Mouse (Mus musculus) midbrain, embryonic 15.5 days (tissue): ENCODE measurements around the gene Zfp758. TPM values are rescaled to one million over a fixed set of nuclear protein-coding genes. Genes with fewer than 3 reads are reported as not detected.
"Not testable (repeated sequence)": the region's sequence is repeated elsewhere in the genome, so short reads cannot be mapped to it uniquely, and the experiment has no call there.

Experiments used
- ATAC-seq: fragments of 200-750 bp; cut with Nextera tagmentation; replicated peaks from 2 replicates; pipeline ENCODE4 v1.8.0; 2017; ENCODE audit warnings: moderate TSS enrichment
- H3K27ac ChIP-seq: fragments of 300-500 bp; sonication (generic); 2 replicates; pipeline ENCODE4 v1.5.1; 2015; ENCODE audit warnings: mild to moderate bottlenecking, inconsistent platforms
- H3K27me3 ChIP-seq: fragments of 300-500 bp; sonication (generic); replicated peaks from 2 replicates; pipeline ENCODE4 v1.6.1; 2015; ENCODE audit warnings: inconsistent platforms
- H3K36me3 ChIP-seq: fragments of 300-500 bp; sonication (generic); replicated peaks from 2 replicates; pipeline ENCODE4 v1.6.1; 2015; ENCODE audit warnings: inconsistent platforms
- H3K4me1 ChIP-seq: fragments of 300-500 bp; sonication (generic); 2 replicates; pipeline ENCODE4 v1.6.1; 2015; ENCODE audit warnings: inconsistent platforms
- H3K4me2 ChIP-seq: fragments of 300-500 bp; sonication (generic); 2 replicates; pipeline ENCODE4 v1.6.1; 2015; ENCODE audit warnings: inconsistent platforms, mild to moderate bottlenecking, moderate library complexity
- H3K4me3 ChIP-seq: fragments of 300-500 bp; sonication (generic); 2 replicates; pipeline ENCODE4 v1.5.1; 2015; ENCODE audit warnings: mild to moderate bottlenecking, inconsistent platforms
- H3K9ac ChIP-seq: fragments of 300-500 bp; sonication (generic); 2 replicates; pipeline ENCODE4 v1.6.1; 2015; ENCODE audit warnings: mild to moderate bottlenecking, inconsistent platforms
- H3K9me3 ChIP-seq: fragments of 300-500 bp; sonication (generic); 2 replicates; pipeline ENCODE4 v1.6.1; 2016; ENCODE audit warnings: inconsistent platforms
- WGBS: fragments of 180-500 bp; shearing (Covaris S2); methylation state at CpG from one replicate; pipeline ENCODE4 v1.1.7; 2015; ENCODE audit warnings: mixed read lengths; 5-methylcytosine and 5-hydroxymethylcytosine counted together
- polyA plus RNA-seq: library from polyadenylated mRNA; unstranded; fragments of >200 nt; fragmentation: Nextera tagmentation; extraction: Ambion mirVana; gene quantifications from 2 replicates; pipeline ENCODE4 v1.2.1, GENCODE M21; 2015

Zfp758 gene
- 9.7 and 10.9 TPM in 2 replicates for polyA plus RNA-seq

GRCm38 (mm10) chr17:22361101-22361781 is at the start of gene Zfp758, which contains the start of gene Zfp944:
Gene Zfp758, plus strand, starts transcription at chr17:22361453.
Gene Zfp944, minus strand, starts transcription at chr17:22361400.
- peak within 1 kb of the TSS; percentile 61 for H3K9ac ChIP-seq
- H3K4me3 ChIP-seq = peak within 1 kb of the TSS; percentile 62
- not testable (repeated sequence) for H3K27me3 ChIP-seq, H3K36me3 ChIP-seq, H3K9me3 ChIP-seq
- ATAC-seq = peak; percentile 97
- H3K27ac ChIP-seq = peak within 1 kb of the TSS; percentile 77
- WGBS = under 1% methylated on average over 34 of the region's 43 CpGs
- H3K4me2 ChIP-seq = peak within 1 kb of the TSS; percentile 65
- peaks cover 17% of the 10 kb centered on the region for H3K4me1 ChIP-seq

GRCm38 (mm10) chr17:22314219-22314618 is 47.0 kb upstream of the Zfp758 start:
- H3K4me3 ChIP-seq = peak overlapping the region; percentile 74
- peak overlapping the region; percentile 56 for H3K4me2 ChIP-seq
- not testable (repeated sequence) for H3K36me3 ChIP-seq, H3K9me3 ChIP-seq, H3K27me3 ChIP-seq, H3K4me1 ChIP-seq
- H3K27ac ChIP-seq = peak overlapping the region; percentile 80
- 0% methylated on average over 3 of the region's 3 CpGs for WGBS
- peak; percentile 82 for ATAC-seq
- peak overlapping the region; percentile 67 for H3K9ac ChIP-seq

- 0% methylated on average over 20 of the region's 20 CpGs for WGBS
- Histone ChIP-seq H3K9ac (peak within 1 kb of the TSS; percentile 67), H3K4me3 (peak within 1 kb of the TSS; percentile 74), H3K4me2 (peak within 1 kb of the TSS; percentile 56), H3K27ac (peak within 1 kb of the TSS; percentile 80)
- not testable (repeated sequence) for H3K36me3 ChIP-seq, H3K4me1 ChIP-seq, H3K27me3 ChIP-seq, H3K9me3 ChIP-seq
- ATAC-seq = peak; percentile 99
These were observed 46.5 kb upstream of the Zfp758 start, which contains the start of gene CT030661.1 for GRCm38 (mm10) chr17:22314730-22315226. Gene CT030661.1, minus strand, starts transcription at chr17:22314837.

GRCm38 (mm10) chr17:22315247-22315646 is 46.0 kb upstream of the Zfp758 start:
- Histone ChIP-seq H3K27ac (peak overlapping the region; percentile 80), H3K9ac (peak overlapping the region; percentile 44; the same call in 1 of the 2 replicates), H3K4me2 (peak overlapping the region; percentile 56), H3K4me3 (peak overlapping the region; percentile 74)
- not testable (repeated sequence) for H3K27me3 ChIP-seq, H3K36me3 ChIP-seq, H3K4me1 ChIP-seq, ATAC-seq, H3K9me3 ChIP-seq
- 20% methylated on average over 2 of the region's 2 CpGs for WGBS

GRCm38 (mm10) chr17:22352794-22353193 is 8.5 kb upstream of the Zfp758 start:
- no peaks in the 10 kb centered on the region for H3K9me3 ChIP-seq
- ATAC-seq = no peak
- H3K4me2 ChIP-seq = no peak overlapping the region
- no peak overlapping the region for H3K9ac ChIP-seq
- H3K36me3 ChIP-seq = 0 out of 2 replicates have a peak, but pooled peaks cover 13% of the 10 kb centered on the region
- no peaks in the 10 kb centered on the region for H3K27me3 ChIP-seq
- no peak overlapping the region for H3K27ac ChIP-seq
- H3K4me1 ChIP-seq = no peaks in the 10 kb centered on the region
- no peak overlapping the region for H3K4me3 ChIP-seq

- H3K4me1 ChIP-seq = peaks cover 17% of the 10 kb centered on the region
- ATAC-seq = peak; percentile 31
- no peak overlapping the region for H3K27ac ChIP-seq
- 34% methylated on average over 5 of the region's 5 CpGs for WGBS
- peak overlapping the region; percentile 65 for H3K4me2 ChIP-seq
- H3K4me3 ChIP-seq = peak overlapping the region; percentile 62
- peaks cover 3% of the 10 kb centered on the region; the same call in 1 of the 2 replicates for H3K9me3 ChIP-seq
- no peaks in the 10 kb centered on the region for H3K27me3 ChIP-seq
- 0 out of 2 replicates have a peak, but pooled peaks cover 7% of the 10 kb centered on the region for H3K36me3 ChIP-seq
- peak overlapping the region; percentile 61 for H3K9ac ChIP-seq
These were observed 681 bp upstream of the Zfp758 start for GRCm38 (mm10) chr17:22360572-22360971.

- no peak overlapping the region for H3K4me3 ChIP-seq
- no peak for ATAC-seq
- no peak overlapping the region for H3K9ac ChIP-seq
- H3K4me1 ChIP-seq = peaks cover 17% of the 10 kb centered on the region
- peaks cover 13% of the 10 kb centered on the region for H3K36me3 ChIP-seq
- WGBS = 100% methylated on average over 3 of the region's 3 CpGs
- H3K4me2 ChIP-seq = no peak overlapping the region
- no peaks in the 10 kb centered on the region for H3K27me3 ChIP-seq
- H3K9me3 ChIP-seq = peaks cover 9% of the 10 kb centered on the region; the same call in 1 of the 2 replicates
- H3K27ac ChIP-seq = no peak overlapping the region
These were observed 2.6 kb downstream of the Zfp758 start for GRCm38 (mm10) chr17:22363895-22364294.

GRCm38 (mm10) chr17:22410756-22411155 is 49.5 kb downstream of the Zfp758 start:
- Histone ChIP-seq H3K27me3 (0 out of 2 replicates have a peak, but pooled peaks cover 4% of the 10 kb centered on the region), H3K4me1 (no peaks in the 10 kb centered on the region), H3K27ac (no peak overlapping the region), H3K4me3 (no peak overlapping the region), H3K9ac (no peak overlapping the region), H3K4me2 (no peak overlapping the region), H3K36me3 (no peaks in the 10 kb centered on the region), H3K9me3 (no peaks in the 10 kb centered on the region)
- 77% methylated on average over 2 of the region's 2 CpGs for WGBS
- no peak for ATAC-seq

GRCm38 (mm10) chr17:22417510-22417909 is 56.3 kb downstream of the Zfp758 start:
- no peaks in the 10 kb centered on the region for H3K4me1 ChIP-seq
- no peak overlapping the region for H3K27ac ChIP-seq
- WGBS = 2% methylated on average over 3 of the region's 3 CpGs
- no peaks in the 10 kb centered on the region for H3K27me3 ChIP-seq
- no peak overlapping the region for H3K4me3 ChIP-seq
- H3K36me3 ChIP-seq = no peaks in the 10 kb centered on the region
- peak; percentile 70; the same call in 1 of the 2 replicates for ATAC-seq
- H3K9me3 ChIP-seq = no peaks in the 10 kb centered on the region
- H3K9ac ChIP-seq = no peak overlapping the region
- H3K4me2 ChIP-seq = no peak overlapping the region

- WGBS = 0% methylated on average over 29 of the region's 29 CpGs
- H3K9me3 ChIP-seq = no peaks in the 10 kb centered on the region
- H3K36me3 ChIP-seq = no peaks in the 10 kb centered on the region
- peak within 1 kb of the TSS; percentile 74 for H3K4me3 ChIP-seq
- peak; percentile 96 for ATAC-seq
- H3K27ac ChIP-seq = peak within 1 kb of the TSS; percentile 84
- no peaks in the 10 kb centered on the region for H3K27me3 ChIP-seq
- peak within 1 kb of the TSS; percentile 66 for H3K4me2 ChIP-seq
- H3K4me1 ChIP-seq = peaks cover 24% of the 10 kb centered on the region
- peak within 1 kb of the TSS; percentile 72 for H3K9ac ChIP-seq
These were observed 62.8 kb downstream of the Zfp758 start, which contains the start of gene Zfp946 for GRCm38 (mm10) chr17:22423952-22424617. Gene Zfp946, plus strand, starts transcription at chr17:22424222.

GRCm38 (mm10) chr17:22424636-22425354 is 63.5 kb downstream of the Zfp758 start:
- H3K9ac ChIP-seq = peak overlapping the region; percentile 72
- peak overlapping the region; percentile 74 for H3K4me3 ChIP-seq
- H3K27me3 ChIP-seq = no peaks in the 10 kb centered on the region
- ATAC-seq = peak; percentile 63
- 1% methylated on average over 12 of the region's 12 CpGs for WGBS
- H3K4me1 ChIP-seq = peaks cover 24% of the 10 kb centered on the region
- peak overlapping the region; percentile 84 for H3K27ac ChIP-seq
- H3K36me3 ChIP-seq = no peaks in the 10 kb centered on the region
- peak overlapping the region; percentile 66 for H3K4me2 ChIP-seq
- no peaks in the 10 kb centered on the region for H3K9me3 ChIP-seq
